Mouse (Mus musculus) kidney, adult 8-10 months (tissue): Measurements from ENCODE around the gene Rilpl1.
"Not testable (repeated sequence)": the region's sequence is repeated elsewhere in the genome, so short reads cannot be mapped to it uniquely, and the experiment has no call there.

Source experiments
- DNase-seq, 2 experiments: peaks; one replicate each; pipeline ENCODE4 v3.0.0; 2022

The Rilpl1 gene

DNA sequence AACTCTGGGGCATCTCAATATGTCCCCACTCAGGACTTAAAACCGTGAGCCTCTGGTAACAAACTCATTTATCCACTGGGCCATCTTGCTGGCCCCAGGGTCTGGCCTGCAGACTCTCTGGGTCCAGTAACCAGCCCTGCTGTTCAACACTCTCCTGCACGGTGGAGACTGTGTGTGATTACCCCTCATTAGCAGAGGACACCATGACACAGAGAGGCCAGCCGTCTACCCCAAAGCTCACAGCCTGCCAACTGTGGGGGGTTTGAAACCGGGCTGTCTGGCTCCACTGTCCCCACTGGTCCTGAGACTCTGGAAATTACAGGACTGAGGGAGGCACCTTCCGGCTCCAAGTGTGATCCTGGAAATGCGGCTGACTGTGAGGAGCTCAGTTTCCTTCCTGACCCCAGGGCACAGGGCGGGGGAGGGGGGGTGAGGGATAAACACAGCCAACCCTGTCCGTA, 2.0 kb downstream of the Rilpl1 start:
- peak in 1 of 2 experiments; percentile 39 for DNase-seq

- DNase-seq = no peak
Measured at GRCm38 (mm10) chr5:124528791-124529190, 2.4 kb downstream of the Rilpl1 start.

GRCm38 (mm10) chr5:124528351-124528750, 2.8 kb downstream of the Rilpl1 start:
- no peak for DNase-seq

DNA sequence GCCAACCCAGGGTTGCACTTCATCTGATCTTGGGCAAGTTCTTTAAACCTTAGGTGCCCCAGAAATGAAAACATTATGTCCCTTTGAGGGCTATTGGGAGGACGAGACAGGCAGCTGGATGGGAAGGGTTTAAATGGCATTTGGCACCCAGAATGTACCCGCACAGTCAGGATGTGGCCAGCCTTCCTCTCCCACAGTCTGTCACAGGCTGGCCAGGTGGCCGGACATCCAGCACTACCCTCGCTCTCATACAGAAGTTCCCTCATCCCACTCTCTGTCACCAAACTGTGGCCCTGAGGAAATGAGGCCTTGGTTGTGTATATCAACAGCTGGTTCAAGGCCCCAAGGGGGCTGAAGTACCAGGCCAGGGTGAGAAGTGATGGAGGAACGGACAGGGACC, 6.2 kb downstream of the Rilpl1 start:
- DNase-seq = no peak

DNA sequence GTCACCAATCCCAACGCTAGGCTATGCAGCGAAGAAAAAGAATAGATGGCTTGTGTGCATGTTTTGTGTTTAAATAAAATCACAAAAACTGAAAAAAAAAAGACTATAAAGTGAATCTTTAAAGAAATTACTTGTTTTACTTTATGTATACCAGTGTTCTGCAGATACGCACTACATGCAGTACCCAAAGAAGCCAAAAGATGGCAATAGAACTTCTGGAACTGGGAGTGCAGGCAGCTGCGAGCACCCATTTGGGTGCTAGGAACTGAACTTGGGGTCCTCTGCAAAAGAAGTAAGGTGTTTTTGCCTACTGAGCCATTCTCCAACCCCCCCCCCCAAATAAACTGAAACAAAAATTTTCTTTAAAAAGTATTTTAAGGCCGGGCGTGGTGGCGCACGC, 8.2 kb downstream of the Rilpl1 start:
- no peak for DNase-seq

GRCm38 (mm10) chr5:124521588-124521987, 9.6 kb downstream of the Rilpl1 start:
- no peak for DNase-seq

- no peak for DNase-seq
Measured at GRCm38 (mm10) chr5:124518648-124519047, 12.5 kb downstream of the Rilpl1 start.

GRCm38 (mm10) chr5:124515789-124516188, 15.4 kb downstream of the Rilpl1 start:
- DNase-seq = no peak

GRCm38 (mm10) chr5:124510536-124511050, 20.6 kb downstream of the Rilpl1 start:
- DNase-seq = no peak

DNA sequence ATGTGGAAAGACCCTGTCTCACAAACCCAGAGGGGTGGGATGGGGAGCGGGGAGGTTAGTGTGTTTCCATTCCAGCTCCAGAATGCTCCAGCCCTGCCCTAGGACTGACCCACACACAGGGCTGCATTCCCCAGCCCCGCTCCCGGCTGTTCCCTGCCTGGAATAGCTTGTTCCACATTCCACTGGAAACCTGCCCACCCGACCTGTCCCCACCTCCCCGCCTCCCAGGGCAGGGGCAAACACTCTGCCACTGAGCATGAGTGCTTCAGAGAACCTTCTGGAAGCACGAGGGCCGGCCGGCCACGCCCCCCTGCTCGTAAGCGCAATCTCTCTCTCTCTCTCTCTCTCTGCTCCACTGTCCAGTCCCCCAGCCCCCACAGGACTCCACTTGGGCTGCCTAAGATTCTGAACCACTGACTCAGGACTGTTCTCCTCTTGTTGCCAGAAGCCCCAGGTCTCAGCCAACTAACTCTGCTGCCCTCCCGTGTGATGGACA, 21.4 kb downstream of the Rilpl1 start:
- DNase-seq = peak; percentile 84 to 91

DNA sequence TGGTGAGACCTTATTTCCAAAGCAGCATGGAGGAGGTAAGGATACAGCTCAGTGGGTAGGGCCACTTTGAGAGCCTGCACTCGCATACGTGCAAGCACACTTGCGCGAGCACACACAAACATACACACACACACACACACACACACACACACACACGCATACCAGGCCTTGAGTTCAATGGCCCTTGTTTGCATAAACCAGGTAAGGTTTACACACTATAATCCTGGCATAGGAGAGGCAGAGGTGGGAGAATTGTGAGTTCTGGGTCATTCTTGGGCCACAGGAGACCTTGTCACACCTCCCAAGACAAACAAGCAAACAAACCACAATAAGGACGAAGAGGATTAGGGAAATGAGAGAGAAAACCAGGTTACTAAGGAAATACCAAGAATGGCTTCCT, 22.0 kb downstream of the Rilpl1 start:
- no peak for DNase-seq

- no peak for DNase-seq
Measured at GRCm38 (mm10) chr5:124506731-124507359, 24.3 kb downstream of the Rilpl1 start.

GRCm38 (mm10) chr5:124505235-124505634, 26.0 kb downstream of the Rilpl1 start:
- no peak for DNase-seq

GRCm38 (mm10) chr5:124503742-124504141, 27.4 kb downstream of the Rilpl1 start:
- no peak for DNase-seq

- no peak for DNase-seq
Measured at GRCm38 (mm10) chr5:124501541-124501940, 29.6 kb downstream of the Rilpl1 start.

DNA sequence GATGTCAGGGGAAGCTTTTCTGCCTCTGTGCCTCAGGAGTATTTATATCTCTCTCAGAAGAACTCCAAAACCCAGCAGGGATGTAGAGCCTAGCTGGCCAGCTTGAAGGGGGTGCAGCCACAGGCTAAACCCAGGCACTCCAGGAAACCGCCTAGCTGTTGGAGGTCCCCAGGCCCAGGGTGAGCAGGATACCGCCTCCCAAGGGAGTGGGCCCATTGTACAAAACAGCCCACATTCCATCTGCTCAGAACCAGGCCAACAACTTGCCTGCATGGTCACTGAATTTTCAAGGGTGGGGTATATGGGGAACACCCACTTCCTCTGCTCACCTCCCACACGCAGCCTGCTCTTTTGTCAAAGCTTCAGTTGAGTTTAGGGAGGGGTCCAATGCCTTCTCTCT, 30.6 kb downstream of the Rilpl1 start:
- DNase-seq = no peak

- not testable (repeated sequence) for DNase-seq
Measured at GRCm38 (mm10) chr5:124500037-124500436, 31.2 kb downstream of the Rilpl1 start.

- DNase-seq = no peak
Measured at GRCm38 (mm10) chr5:124499001-124499400, 32.2 kb downstream of the Rilpl1 start.

DNA sequence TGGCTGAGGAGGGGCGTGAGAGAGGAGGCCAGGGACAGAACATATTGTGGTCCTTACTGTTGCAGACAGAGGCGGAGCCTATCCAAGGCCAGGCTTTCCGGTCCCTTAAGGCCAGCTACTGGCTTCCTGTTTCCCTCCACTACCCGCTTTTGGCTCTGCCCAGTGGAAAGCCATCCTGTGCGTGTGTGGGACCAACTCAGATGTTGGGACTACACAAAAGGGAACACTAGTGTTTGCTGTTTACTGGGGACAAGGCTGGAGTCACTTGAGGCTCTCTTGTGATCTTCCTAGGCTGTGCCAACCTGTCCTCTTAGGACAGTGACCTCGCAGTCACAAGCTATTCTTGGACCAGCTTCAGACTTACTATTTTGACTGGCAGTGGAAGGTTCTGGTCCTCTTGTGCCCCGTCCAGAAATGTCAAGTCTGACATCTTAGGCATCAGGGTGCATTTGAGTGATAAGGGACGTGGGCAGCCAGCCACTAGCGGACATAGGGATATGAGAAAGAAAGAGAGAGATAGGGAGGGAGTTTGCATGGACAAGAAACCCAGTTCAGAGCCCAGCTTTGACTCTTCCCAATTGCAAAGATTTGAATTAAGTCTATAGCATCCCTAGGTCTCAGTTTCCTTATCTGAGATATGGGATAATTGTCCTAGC, 32.8 kb downstream of the Rilpl1 start:
- DNase-seq = peak in 1 of 2 experiments; percentile 42

DNA sequence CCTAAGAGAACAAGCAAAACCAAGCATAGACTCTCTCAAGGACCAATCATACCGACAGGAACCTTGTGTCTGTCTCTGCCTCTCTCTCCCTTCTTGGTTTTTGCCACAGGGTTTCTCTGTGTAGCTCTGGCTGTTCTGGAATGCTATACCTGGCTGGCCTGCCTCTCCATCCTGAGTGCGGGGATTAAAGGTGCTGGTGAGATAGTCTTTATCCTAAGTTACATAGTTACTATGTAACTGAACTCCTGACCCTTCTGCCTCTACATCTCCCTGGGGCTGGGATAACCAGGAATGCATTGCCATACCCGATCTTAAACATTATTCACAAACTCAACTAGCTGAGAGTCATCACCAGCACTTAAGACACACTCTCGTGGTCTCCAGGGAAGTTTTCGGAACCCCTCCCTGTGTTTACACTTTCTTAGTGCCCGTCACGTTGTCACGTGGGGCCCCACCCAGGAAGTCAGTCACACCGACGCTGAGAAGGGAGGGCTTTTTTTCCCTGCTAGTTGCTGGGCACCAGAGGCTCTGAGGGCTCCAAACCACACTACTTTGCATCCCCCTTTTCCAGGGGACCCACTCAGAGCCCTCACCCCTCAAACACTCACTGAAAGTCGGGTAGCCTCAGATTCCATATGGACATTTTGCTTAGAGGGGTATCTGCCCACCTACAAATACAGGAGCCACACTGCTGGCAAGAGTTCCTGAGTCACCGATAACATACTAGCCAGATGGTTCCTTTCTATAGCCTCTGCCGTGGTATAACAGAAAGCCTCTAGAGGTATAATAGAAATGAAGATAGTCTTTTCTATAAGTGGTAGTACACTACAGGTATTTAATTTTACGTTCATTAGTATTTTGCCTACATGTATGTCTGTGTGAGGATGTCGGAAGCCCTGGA, 34.3 kb downstream of the Rilpl1 start:
- DNase-seq = no peak

- DNase-seq = no peak
Measured at GRCm38 (mm10) chr5:124495547-124495946, 35.6 kb downstream of the Rilpl1 start.

- no peak for DNase-seq
Measured at GRCm38 (mm10) chr5:124493455-124493854, 37.7 kb downstream of the Rilpl1 start.

- no peak for DNase-seq
Measured at GRCm38 (mm10) chr5:124492618-124493017, 38.6 kb downstream of the Rilpl1 start.
